Comparison of ENCODE assay signal across 9 mouse cellular contexts in the genomic region with DNA sequence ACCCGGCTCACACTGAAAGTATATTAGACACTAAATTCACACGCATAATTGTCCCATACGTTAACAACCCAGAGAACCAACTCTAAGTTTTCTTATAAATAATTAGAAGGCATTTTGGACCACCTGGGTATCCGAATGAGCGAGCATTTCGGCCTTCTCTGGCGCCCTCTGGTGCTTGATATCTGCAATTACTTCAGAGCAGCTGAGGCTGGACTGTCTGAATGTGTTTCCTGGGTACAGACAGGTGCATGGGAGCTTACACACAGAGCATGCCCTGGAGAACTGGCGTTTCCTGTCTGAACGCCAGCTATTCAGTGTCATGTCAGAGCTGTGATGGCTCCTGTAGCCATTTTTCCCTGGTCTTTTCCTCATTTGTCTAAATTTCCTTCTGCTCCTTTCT. TPM values are rescaled to one million over a fixed set of nuclear protein-coding genes. Genes with fewer than 3 reads are reported as not detected.
DNase-seq lines count a peak whose midpoint lies in the region; ATAC-seq and TF ChIP-seq lines count a peak whose summit lies in the region.
"Had no signal": no experiment of that assay in that cellular context is flagged by ENCODE, and none has a peak within 500 bp of the region (broad histone marks: within the 10 kb centered on the region; RNA-seq: fewer than 3 reads in every experiment).

No protein-coding gene starts in this region.

- 4% methylated on average over 9 of the region's 9 CpGs for WGBS in kidney, embryonic 16.5 days
- 5% methylated on average over 9 of the region's 9 CpGs for WGBS in midbrain, embryonic 14.5 days
- WGBS in thymus, adult 2 months = 6% methylated on average over 9 of the region's 9 CpGs

- DNase-seq in kidney, adult 18-20 months = peak; percentile 54
- peak; percentile 64 for DNase-seq in brain, embryonic 14.5 days (ENCODE audit: low read depth)
- peak; percentile 51 for DNase-seq in forelimb bud, embryonic 11.5 days (ENCODE audit: low read depth, low spot score)
- DNase-seq in layer of hippocampus, postnatal 10 days (ENCODE audit: low spot score in 2 of 2) = peak; percentile 61 to 74
- peak; percentile 84 for DNase-seq in midbrain, embryonic 14.5 days
- peak; percentile 76 for DNase-seq in thymus, adult 2 months

- peak; percentile 92 for TF ChIP-seq CTCF in E14TG2a.4 (conservative IDR thresholded peaks at IDR 0.05; ENCODE audit: low read length)
- peak; percentile 83 for TF ChIP-seq CTCF in brain, embryonic 14.5 days (IDR thresholded peaks at IDR 0.05; ENCODE audit: borderline replicate concordance, extremely low read depth, insufficient read depth, insufficient read length)
- TF ChIP-seq CTCF in thymus, adult 2 months (IDR thresholded peaks at IDR 0.05; ENCODE audit: borderline replicate concordance, control insufficient read depth, extremely low read depth, insufficient read depth, low read length, poor library complexity) = peak; percentile 52; the same call in 1 of the 2 replicates

- peaks cover 4% of the 10 kb centered on the region for H3K9me3 ChIP-seq in kidney, embryonic 16.5 days (ENCODE audit: low read length)
- no peaks in the 10 kb centered on the region for H3K9me3 ChIP-seq in E14TG2a.4 (ENCODE audit: low read length)
- H3K9me3 ChIP-seq in midbrain, embryonic 14.5 days (ENCODE audit: control insufficient read depth, low read length) = no peaks in the 10 kb centered on the region

- H3K27ac ChIP-seq in kidney, embryonic 16.5 days (ENCODE audit: low read length) = no peak overlapping the region
- no peak overlapping the region for H3K27ac ChIP-seq in midbrain, embryonic 14.5 days (replicated peaks; ENCODE audit: low read depth, low read length)
- no peak overlapping the region for H3K27ac ChIP-seq in thymus, adult 2 months (ENCODE audit: control insufficient read depth, insufficient read depth, low read length)
- H3K27ac ChIP-seq: macrophage had no signal

- TF ChIP-seq POLR2A in brain, embryonic 14.5 days (IDR thresholded peaks at IDR 0.05; ENCODE audit: borderline replicate concordance, extremely low read depth, insufficient read depth, insufficient read length, poor library complexity, severe bottlenecking) = no peak
- TF ChIP-seq POLR2A in thymus, adult 2 months (IDR thresholded peaks at IDR 0.05; ENCODE audit: control insufficient read depth, extremely low read depth, insufficient read depth, low read length, poor library complexity) = no peak

- H3K4me3 ChIP-seq in kidney, embryonic 16.5 days (ENCODE audit: low read length) = no peak overlapping the region
- H3K4me3 ChIP-seq in E14TG2a.4 (replicated peaks; ENCODE audit: low read length) = no peak overlapping the region
- no peak overlapping the region for H3K4me3 ChIP-seq in midbrain, embryonic 14.5 days (replicated peaks; ENCODE audit: low read depth, low read length)
- H3K4me3 ChIP-seq in thymus, adult 2 months (ENCODE audit: control insufficient read depth, insufficient read depth, low read length) = no peak overlapping the region

- H3K27me3 ChIP-seq in kidney, embryonic 16.5 days (ENCODE audit: insufficient read depth, low read length) = peaks cover 13% of the 10 kb centered on the region
- H3K27me3 ChIP-seq in E14TG2a.4 (ENCODE audit: insufficient read depth, low read length) = peaks cover 28% of the 10 kb centered on the region
- peaks cover 37% of the 10 kb centered on the region for H3K27me3 ChIP-seq in midbrain, embryonic 14.5 days (ENCODE audit: control insufficient read depth, insufficient read depth, low read length)
- H3K27me3 ChIP-seq in thymus, adult 2 months (ENCODE audit: control insufficient read depth, insufficient read depth, low read length) = no peaks in the 10 kb centered on the region

- H3K4me2 ChIP-seq in kidney, embryonic 16.5 days (replicated peaks; ENCODE audit: low read depth, low read length) = no peak overlapping the region
- no peak overlapping the region for H3K4me2 ChIP-seq in midbrain, embryonic 14.5 days (ENCODE audit: low read length)

- H3K9ac ChIP-seq in kidney, embryonic 16.5 days (replicated peaks; ENCODE audit: low read length) = no peak overlapping the region
- H3K9ac ChIP-seq in midbrain, embryonic 14.5 days (replicated peaks; ENCODE audit: low read length) = no peak overlapping the region

- H3K4me1 ChIP-seq in kidney, embryonic 16.5 days (ENCODE audit: insufficient read depth, low read length) = peaks cover 4% of the 10 kb centered on the region; the same call in 1 of the 2 replicates
- H3K4me1 ChIP-seq in E14TG2a.4 (replicated peaks; ENCODE audit: low read depth, low read length) = peaks cover 38% of the 10 kb centered on the region
- H3K4me1 ChIP-seq in midbrain, embryonic 14.5 days (ENCODE audit: control insufficient read depth, insufficient read depth, low read length) = peaks cover 5% of the 10 kb centered on the region
- H3K4me1 ChIP-seq in thymus, adult 2 months (replicated peaks; ENCODE audit: control insufficient read depth, insufficient read depth, low read length) = peaks cover 5% of the 10 kb centered on the region; the same call in 1 of the 2 replicates

- ATAC-seq in kidney, embryonic 16.5 days (ENCODE audit: low FRiP score, low TSS enrichment) = no peak
- ATAC-seq in midbrain, embryonic 14.5 days (ENCODE audit: low FRiP score, low TSS enrichment) = no peak

- H3K36me3 ChIP-seq in kidney, embryonic 16.5 days (ENCODE audit: insufficient read depth, low read length) = no peaks in the 10 kb centered on the region
- no peaks in the 10 kb centered on the region for H3K36me3 ChIP-seq in E14TG2a.4 (ENCODE audit: insufficient read depth, low read length)
- H3K36me3 ChIP-seq in midbrain, embryonic 14.5 days (ENCODE audit: control insufficient read depth, insufficient read depth, low read length) = no peaks in the 10 kb centered on the region
- H3K36me3 ChIP-seq in thymus, adult 2 months (ENCODE audit: control insufficient read depth, insufficient read depth, low read length) = no peaks in the 10 kb centered on the region

RNA-seq across cellular contexts. Expression of a gene that starts 4.1 kb away (rescaled TPM):
- 9.4 and 11.2 TPM in 2 replicates for polyA plus RNA-seq in kidney, embryonic 16.5 days (2015; fragmentation: Nextera tagmentation; extraction: Ambion mirVana)
- polyA plus RNA-seq in brain, embryonic 14.5 days (2012; rRNA removed) = 1.3 and 1.5 TPM in 2 replicates
- total RNA-seq in layer of hippocampus, postnatal 10 days (2021) = 1 to 10 TPM; 6.5 to 8.7 TPM
- polyA plus RNA-seq in midbrain, embryonic 14.5 days (2014; fragmentation: Nextera tagmentation; extraction: Ambion mirVana) = 2.2 and 2.7 TPM in 2 replicates
- 10.6 and 11.9 TPM in 2 replicates for polyA plus RNA-seq in thymus, adult 2 months (2012; rRNA removed)

RNA-seq across cellular contexts. Expression of a gene that starts 23.4 kb away (rescaled TPM):
- 62.8 and 64.0 TPM in 2 replicates for polyA plus RNA-seq in kidney, embryonic 16.5 days (2015; fragmentation: Nextera tagmentation; extraction: Ambion mirVana)
- polyA plus RNA-seq in brain, embryonic 14.5 days (2012; rRNA removed) = 38.7 and 41.1 TPM in 2 replicates
- 10 to 100 TPM; 35.3 to 40.6 TPM for total RNA-seq in layer of hippocampus, postnatal 10 days (2021)
- polyA plus RNA-seq in midbrain, embryonic 14.5 days (2014; fragmentation: Nextera tagmentation; extraction: Ambion mirVana) = 47.6 and 60.8 TPM in 2 replicates
- 35.0 and 62.8 TPM in 2 replicates for polyA plus RNA-seq in thymus, adult 2 months (2012; rRNA removed)
